Mouse (Mus musculus) kidney, postnatal 14 days (tissue): ENCODE data around the gene Etnk2.

Experiments
- DNase-seq: peaks from one replicate; pipeline ENCODE4 v3.0.0; 2022; ENCODE audit warnings: mixed read lengths

Etnk2 gene

GRCm38 (mm10) chr1:133418164-133418800, 54.9 kb downstream of the Etnk2 start:
- peak; percentile 94 for DNase-seq

GRCm38 (mm10) chr1:133419178-133419834, 55.9 kb downstream of the Etnk2 start:
- no peak for DNase-seq

DNA sequence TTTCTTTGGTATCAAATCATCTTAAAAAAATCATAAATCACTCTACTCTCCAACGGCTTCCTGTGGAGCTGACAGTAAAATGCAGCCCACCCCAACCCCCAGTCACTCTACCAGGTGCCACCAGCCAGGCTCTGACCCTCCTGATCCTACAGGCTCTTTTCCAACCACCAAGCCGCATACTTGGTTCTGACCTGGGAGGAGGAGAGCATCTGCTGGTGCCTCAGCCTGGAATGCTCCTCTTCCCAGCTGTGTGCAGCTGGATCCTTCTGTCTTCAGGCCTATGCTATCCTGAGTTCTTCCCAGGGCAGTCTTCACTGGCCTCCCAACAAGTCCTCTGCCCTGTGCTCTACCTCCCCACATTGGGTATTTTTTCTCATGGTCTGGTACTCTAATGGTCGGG, 57.1 kb downstream of the Etnk2 start:
- DNase-seq: peak; percentile 72

GRCm38 (mm10) chr1:133421061-133421460, 57.7 kb downstream of the Etnk2 start:
- no peak for DNase-seq

DNA sequence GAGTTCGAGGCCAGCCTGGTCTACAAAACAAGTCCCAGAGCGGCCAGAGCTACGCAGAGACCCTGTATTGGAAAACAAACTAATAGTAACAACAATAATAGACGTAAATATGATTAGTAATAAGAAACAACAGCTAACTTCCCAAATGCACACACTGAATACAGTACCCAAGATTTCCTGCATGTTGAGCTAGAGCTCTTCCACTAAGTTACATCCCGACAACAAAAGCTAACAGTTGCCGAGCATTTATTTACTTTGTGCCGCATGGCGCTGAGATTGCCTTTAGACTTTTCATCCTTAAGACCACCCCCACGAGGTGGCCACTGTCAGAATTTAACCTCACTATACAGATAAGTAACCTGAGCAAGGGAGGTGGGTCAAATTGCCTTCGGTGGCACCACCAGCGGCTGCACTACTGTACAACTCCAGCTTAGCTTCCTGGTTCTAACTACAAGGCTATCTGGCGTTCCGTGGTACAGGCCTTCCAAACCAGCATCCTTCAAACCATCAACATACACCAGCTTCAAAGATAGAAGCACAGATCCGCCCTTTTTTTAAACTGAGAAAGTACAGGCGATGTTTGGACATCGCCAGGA, 58.7 kb downstream of the Etnk2 start:
- DNase-seq: no peak

GRCm38 (mm10) chr1:133422615-133423161, 59.3 kb downstream of the Etnk2 start:
- peak; percentile 85 for DNase-seq

GRCm38 (mm10) chr1:133423166-133423542, 59.8 kb downstream of the Etnk2 start:
- no peak for DNase-seq

DNA sequence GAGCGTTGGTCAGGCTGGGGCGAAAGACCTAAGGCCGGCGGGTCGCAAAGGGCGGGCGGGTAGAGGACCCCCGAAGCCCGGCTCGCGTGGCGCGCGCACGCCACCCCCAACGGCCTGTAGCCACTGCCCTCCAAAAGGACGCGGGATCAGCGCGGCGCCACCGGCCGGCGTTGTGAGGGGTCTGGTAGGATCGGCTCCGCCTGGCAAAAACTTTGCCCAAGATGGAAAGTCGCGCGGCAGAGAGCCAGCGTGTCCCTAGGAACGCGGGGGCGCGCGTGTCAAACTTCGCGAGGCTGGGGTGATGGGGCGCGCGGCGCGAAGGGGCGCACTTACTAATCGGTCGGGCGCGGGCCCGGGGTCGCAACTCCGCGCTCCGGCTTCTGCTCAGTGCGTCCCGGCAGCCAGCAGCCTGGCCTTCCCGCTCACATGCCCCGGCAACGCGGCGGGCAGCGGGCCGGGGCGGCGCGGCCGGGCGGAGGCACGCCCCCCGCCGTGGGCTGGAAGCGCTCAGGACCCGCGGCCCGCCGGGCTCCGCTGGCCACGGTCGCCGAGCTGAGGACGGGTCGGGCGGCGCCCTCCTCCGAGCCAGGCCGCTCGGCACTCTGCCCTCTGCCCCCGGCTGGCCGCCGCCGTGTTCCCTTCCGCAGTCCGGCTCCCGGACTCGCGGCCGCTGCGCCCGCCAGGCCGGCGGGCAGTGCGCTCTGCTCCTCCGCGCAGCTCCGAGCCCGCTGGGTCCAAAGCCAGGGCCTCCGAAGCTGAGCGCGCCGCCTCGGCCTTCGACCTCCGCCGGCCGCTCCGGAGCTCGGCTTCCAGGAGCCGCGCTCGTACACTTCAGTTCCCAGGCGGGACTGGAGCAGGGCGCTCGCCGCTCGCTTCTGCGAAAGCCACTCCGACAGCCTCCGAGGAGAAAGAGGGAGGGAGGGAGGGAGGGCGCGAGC, 60.4 kb downstream of the Etnk2 start, which contains the start of gene Sox13:
TSS of gene Sox13 (minus strand) at position 835 of the 938 bp plus-strand sequence.
- DNase-seq: peak; percentile 89

DNA sequence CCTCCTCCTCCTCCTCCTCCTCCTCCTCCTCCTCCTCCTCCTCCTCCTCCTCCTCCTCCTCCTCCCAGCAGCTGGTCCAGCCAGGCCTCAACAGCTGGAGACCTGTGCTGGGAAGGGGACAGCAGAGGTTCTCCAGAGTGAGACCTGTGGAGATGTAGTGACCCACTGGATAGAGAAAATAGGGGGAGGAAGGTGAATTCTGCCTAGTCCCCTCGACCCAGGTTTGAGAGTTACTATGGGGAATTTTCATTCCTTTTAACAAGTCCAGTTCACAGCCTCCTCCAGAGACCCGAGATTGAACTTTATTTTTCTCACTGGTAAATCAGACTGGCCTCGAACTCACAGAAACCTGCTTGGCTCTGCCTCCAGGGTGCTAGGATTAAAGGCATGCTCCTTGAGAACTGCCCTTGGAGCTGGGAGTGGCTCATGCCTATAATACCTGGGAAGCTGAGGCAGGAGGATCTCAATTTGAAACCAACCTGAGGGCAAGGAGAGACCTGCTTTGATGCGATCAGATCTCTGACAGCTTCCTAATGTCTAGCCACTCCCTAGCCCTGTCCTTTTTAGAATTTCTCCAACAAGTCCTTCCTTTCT, 61.3 kb downstream of the Etnk2 start:
- DNase-seq: no peak
